Mouse (Mus musculus): Measurements from ENCODE around the gene Gar1.

- TF ChIP-seq CTCF (IDR thresholded peaks at IDR 0.05; ENCODE audit: low read depth) = no peak
- no peak for TF ChIP-seq EP300 (IDR thresholded peaks at IDR 0.05; ENCODE audit: low read depth)
These were observed 5.8 kb upstream of the Gar1 start for GRCm38 (mm10) chr3:129836965-129837364.

Data from heart, postnatal 0 days (tissue).